Mouse (Mus musculus) C2C12 (cell line): ENCODE measurements around the gene Arhgap17.

Source experiments
- CEBPB ChIP-seq: IDR thresholded peaks from one replicate; pipeline ENCODE4 v1.6.1; 2011; ENCODE audit warnings: low read depth, mild to moderate bottlenecking, control low read depth, moderate library complexity
- CTCF ChIP-seq: IDR thresholded peaks from one replicate; pipeline ENCODE4 v1.5.1; 2011; ENCODE audit not compliant: control insufficient read depth, insufficient read depth, insufficient read length
- MAX ChIP-seq: IDR thresholded peaks from one replicate; pipeline ENCODE4 v1.6.1; 2011; ENCODE audit warnings: mild to moderate bottlenecking, control low read depth
- MYOD1 ChIP-seq: IDR thresholded peaks from one replicate; pipeline ENCODE4 v1.6.1; 2011; ENCODE audit warnings: low read depth; ENCODE audit not compliant: control insufficient read depth, insufficient read length
- MYOG ChIP-seq: IDR thresholded peaks from one replicate; pipeline ENCODE4 v1.6.1; 2011; ENCODE audit not compliant: control insufficient read depth, insufficient read length; ENCODE audit errors: extremely low read depth

- TF ChIP-seq CTCF (no peak), CEBPB (no peak), MAX (no peak), MYOD1 (no peak), MYOG (no peak)
These were observed 2.2 kb downstream of the Arhgap17 start for GRCm38 (mm10) chr7:123367218-123368150.
